Mouse (Mus musculus): ENCODE data around the gene Ccnj.

DNA sequence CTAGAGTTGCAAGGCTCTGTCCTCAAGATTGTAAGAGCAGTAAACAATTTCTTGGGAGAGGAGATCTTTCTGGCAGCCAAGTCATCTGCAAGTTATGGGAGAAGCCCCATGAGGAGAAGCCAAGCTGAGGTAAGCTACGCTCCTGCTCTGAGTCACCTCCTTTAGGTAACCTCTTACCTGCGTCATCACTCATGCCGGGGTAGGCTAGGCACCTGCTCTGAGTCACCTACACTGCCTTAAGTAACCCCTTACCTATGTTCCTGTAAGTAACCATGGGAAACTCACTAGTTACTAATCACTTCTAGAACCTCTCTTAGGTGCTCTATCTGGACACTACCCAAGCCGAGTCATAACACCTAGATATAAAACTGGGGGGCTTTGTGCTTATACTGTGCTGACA lies 50.6 kb downstream of the Ccnj start:
- TF ChIP-seq GATA1 (IDR thresholded peaks at IDR 0.05; ENCODE audit: borderline replicate concordance, low read length) (no peak), FLI1 (IDR thresholded peaks at IDR 0.05; ENCODE audit: low read length) (no peak)

All from megakaryocyte, embryonic 14.5 days (primary cell).